Mouse (Mus musculus) kidney, adult 2 months (tissue): ENCODE results near the gene Sh3gl1.

Source experiments
- CTCF ChIP-seq: fragments of 200-500 bp; conservative IDR thresholded peaks from 2 replicates; pipeline ENCODE4 v1.5.1; 2011; ENCODE audit warnings: low read depth, mild to moderate bottlenecking, control low read depth, low read length, moderate library complexity, mixed read lengths; ENCODE audit not compliant: insufficient read depth, insufficient read length
- POLR2A ChIP-seq: fragments of 200-500 bp; IDR thresholded peaks from one replicate; pipeline ENCODE4 v1.6.1; 2011; ENCODE audit warnings: low read depth, low read length, control low read depth

DNA sequence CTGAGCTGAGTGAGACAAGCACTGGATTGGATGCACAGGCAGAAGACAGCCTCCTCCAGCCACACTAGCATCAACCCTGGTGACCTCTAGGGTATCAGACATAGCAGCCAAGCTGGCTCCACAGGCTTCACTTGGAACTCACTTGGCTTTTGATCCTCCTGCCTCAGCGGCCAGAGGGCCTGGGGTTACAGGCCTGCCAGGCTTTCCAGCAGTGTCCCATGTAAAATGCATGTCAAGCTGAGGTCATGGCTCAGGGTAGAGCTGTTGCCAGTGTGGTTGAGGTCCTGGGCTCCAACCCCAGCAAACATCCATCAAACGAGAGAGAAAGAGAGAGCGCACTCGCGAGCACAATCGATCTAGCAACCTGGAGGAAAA, 1.7 kb downstream of the Sh3gl1 start:
- TF ChIP-seq POLR2A (no peak), CTCF (no peak)
